Mouse (Mus musculus): ENCODE results near the gene Phactr1. TPM values are rescaled to one million over a fixed set of nuclear protein-coding genes. Genes with fewer than 3 reads are reported as not detected.

Gene Phactr1
- polyA plus RNA-seq, 1 experiment from 2014 or later: 0.72 TPM

DNA sequence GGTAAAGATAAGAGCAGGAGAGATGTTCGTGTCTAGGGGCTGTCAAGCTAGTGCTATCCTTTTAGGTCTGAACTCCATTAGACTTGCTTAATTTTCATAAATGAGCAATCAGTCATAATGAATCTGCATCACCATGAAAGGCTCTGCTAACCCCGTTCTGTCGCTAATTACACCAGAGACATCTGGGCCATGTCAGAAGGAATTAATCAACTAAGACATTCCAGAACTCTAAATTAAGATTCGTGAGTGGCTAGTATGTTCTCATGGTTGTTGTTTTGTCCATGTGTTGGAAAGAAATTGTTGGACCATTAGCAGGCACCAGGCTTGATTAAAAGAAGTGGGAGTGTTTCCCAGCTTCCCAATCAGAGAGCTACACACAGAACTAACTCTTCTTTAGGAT lies 382.9 kb downstream of the Phactr1 start:
- no peaks in the 10 kb centered on the region for H3K36me3 ChIP-seq (replicated peaks; ENCODE audit: insufficient read depth, low read length)
- no peak for ATAC-seq
- TF ChIP-seq CTCF (IDR thresholded peaks at IDR 0.05; ENCODE audit: low read depth) (no peak), EP300 (IDR thresholded peaks at IDR 0.05; ENCODE audit: low read depth) (no peak)
- H3K27ac ChIP-seq (ENCODE audit: low read depth): no peak overlapping the region
- H3K4me2 ChIP-seq (ENCODE audit: low read depth, low read length): no peak overlapping the region
- H3K4me1 ChIP-seq (ENCODE audit: insufficient read depth): no peaks in the 10 kb centered on the region
- no peak for DNase-seq
- 66% methylated on average over 4 of the region's 4 CpGs for WGBS (ENCODE audit: insufficient replicate concordance)
- H3K27me3 ChIP-seq (ENCODE audit: insufficient read depth, low read length): no peaks in the 10 kb centered on the region
- no peaks in the 10 kb centered on the region for H3K9me3 ChIP-seq (ENCODE audit: low read length)
- no peak overlapping the region for H3K4me3 ChIP-seq (ENCODE audit: low read depth, low read length)
- H3K9ac ChIP-seq (replicated peaks): no peak overlapping the region

DNA sequence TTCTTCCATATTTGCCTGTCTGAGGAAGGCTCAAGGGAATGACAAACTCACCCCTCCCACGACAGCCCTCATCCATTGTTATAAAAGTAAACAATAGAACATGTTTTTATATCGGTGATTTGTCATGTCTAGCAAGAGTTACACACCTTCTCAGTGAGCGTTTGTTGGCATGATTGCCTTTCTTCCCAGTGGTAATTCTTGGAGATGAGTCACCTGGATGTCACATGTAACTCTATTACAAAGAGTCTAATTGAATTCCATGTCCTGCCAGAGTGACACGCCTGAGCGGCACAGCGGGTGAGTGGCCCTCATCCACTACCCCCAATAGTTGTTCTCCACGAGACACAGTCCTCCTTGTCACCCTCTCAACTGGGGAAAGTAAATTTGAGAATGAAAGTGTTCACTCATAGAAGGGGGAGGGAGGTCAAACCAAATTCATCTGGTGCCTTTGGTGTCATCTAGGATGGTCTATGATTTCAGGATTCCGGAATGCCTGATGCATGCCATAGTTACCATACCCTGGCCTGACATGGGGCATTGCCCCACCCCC lies 388.4 kb downstream of the Phactr1 start:
- DNase-seq (no peak), ATAC-seq (no peak)
- no peaks in the 10 kb centered on the region for H3K36me3 ChIP-seq (replicated peaks; ENCODE audit: insufficient read depth, low read length)
- H3K27ac ChIP-seq (ENCODE audit: low read depth): no peak overlapping the region
- no peak overlapping the region for H3K4me3 ChIP-seq (ENCODE audit: low read depth, low read length)
- H3K27me3 ChIP-seq (ENCODE audit: insufficient read depth, low read length): no peaks in the 10 kb centered on the region
- TF ChIP-seq CTCF (IDR thresholded peaks at IDR 0.05; ENCODE audit: low read depth) (no peak), EP300 (IDR thresholded peaks at IDR 0.05; ENCODE audit: low read depth) (no peak)
- no peaks in the 10 kb centered on the region for H3K9me3 ChIP-seq (ENCODE audit: low read length)
- WGBS (ENCODE audit: insufficient replicate concordance): 73% methylated on average over 8 of the region's 8 CpGs
- H3K9ac ChIP-seq (replicated peaks): no peak overlapping the region
- H3K4me1 ChIP-seq (ENCODE audit: insufficient read depth): no peaks in the 10 kb centered on the region
- no peak overlapping the region for H3K4me2 ChIP-seq (ENCODE audit: low read depth, low read length)

DNA sequence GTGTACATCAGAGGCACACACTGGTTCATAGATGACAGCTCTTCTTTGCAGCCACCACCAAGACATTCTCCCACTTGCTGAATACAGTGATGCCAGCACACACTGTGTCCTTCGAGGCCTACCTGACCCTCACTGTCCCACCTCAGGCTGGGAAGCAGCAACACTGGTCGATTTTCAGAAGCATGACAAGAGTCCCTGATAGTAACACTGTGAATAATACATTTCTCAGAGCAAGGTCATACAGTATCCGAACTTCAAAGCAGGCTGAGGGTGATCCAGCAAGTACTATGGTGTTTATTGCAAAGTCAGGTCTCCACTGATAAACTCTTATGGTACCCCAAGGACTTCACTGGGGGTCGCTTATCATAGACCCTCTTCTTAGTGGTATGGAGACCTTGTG lies 390.1 kb downstream of the Phactr1 start:
- no peaks in the 10 kb centered on the region for H3K9me3 ChIP-seq (ENCODE audit: low read length)
- no peak overlapping the region for H3K9ac ChIP-seq (replicated peaks)
- no peak overlapping the region for H3K4me2 ChIP-seq (ENCODE audit: low read depth, low read length)
- H3K36me3 ChIP-seq (replicated peaks; ENCODE audit: insufficient read depth, low read length): no peaks in the 10 kb centered on the region
- ATAC-seq (no peak), DNase-seq (no peak)
- no peak overlapping the region for H3K27ac ChIP-seq (ENCODE audit: low read depth)
- TF ChIP-seq CTCF (IDR thresholded peaks at IDR 0.05; ENCODE audit: low read depth) (no peak), EP300 (IDR thresholded peaks at IDR 0.05; ENCODE audit: low read depth) (no peak)
- 60% methylated on average over 4 of the region's 4 CpGs for WGBS (ENCODE audit: insufficient replicate concordance)
- H3K4me1 ChIP-seq (ENCODE audit: insufficient read depth): no peaks in the 10 kb centered on the region
- no peak overlapping the region for H3K4me3 ChIP-seq (ENCODE audit: low read depth, low read length)
- H3K27me3 ChIP-seq (ENCODE audit: insufficient read depth, low read length): no peaks in the 10 kb centered on the region

DNA sequence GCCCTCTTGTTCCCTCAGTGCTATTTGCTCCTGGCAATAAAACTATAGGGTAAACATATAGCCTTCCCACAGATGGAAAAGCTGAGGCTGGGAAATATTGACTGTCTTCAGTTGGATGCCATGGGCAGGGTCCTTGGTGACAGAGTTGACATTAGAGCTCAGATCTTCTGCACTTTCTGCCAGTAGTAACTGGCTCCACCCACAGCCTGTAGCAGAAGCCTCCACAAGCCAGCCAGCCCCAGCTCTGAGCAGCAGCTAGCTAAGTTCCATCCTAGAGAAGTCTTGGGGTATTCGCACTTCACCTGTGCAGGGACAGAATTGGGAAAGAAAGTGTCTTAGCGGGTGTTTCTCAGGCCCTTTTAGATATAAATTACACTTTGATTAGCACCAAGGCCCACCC lies 390.5 kb downstream of the Phactr1 start:
- TF ChIP-seq EP300 (IDR thresholded peaks at IDR 0.05; ENCODE audit: low read depth): no peak
- TF ChIP-seq CTCF (IDR thresholded peaks at IDR 0.05; ENCODE audit: low read depth): no peak
- 75% methylated on average over 2 of the region's 2 CpGs for WGBS (ENCODE audit: insufficient replicate concordance)
- no peak overlapping the region for H3K27ac ChIP-seq (ENCODE audit: low read depth)
- no peak overlapping the region for H3K9ac ChIP-seq (replicated peaks)
- no peaks in the 10 kb centered on the region for H3K9me3 ChIP-seq (ENCODE audit: low read length)
- DNase-seq: no peak
- no peak overlapping the region for H3K4me2 ChIP-seq (ENCODE audit: low read depth, low read length)
- H3K4me1 ChIP-seq (ENCODE audit: insufficient read depth): no peaks in the 10 kb centered on the region
- no peaks in the 10 kb centered on the region for H3K36me3 ChIP-seq (replicated peaks; ENCODE audit: insufficient read depth, low read length)
- H3K4me3 ChIP-seq (ENCODE audit: low read depth, low read length): no peak overlapping the region
- no peak for ATAC-seq
- no peaks in the 10 kb centered on the region for H3K27me3 ChIP-seq (ENCODE audit: insufficient read depth, low read length)

DNA sequence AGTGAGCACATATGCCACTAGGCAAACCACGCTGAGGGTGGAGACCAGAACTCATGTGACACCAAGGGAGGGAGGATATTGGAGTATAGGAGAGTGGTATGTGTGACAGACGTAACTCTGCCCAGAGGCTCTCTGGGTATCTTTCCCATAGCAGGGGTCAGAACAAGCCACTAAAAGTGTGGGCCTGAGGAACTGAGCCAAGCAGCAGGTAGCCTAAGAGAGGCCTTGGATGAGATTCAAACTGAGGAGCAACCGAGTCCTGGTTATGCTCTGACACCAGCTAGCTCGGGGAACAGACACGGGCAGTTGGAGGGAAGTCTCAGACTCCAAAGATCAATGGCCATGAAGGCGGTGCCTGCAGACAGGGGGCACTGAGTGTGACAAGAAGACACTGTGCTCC lies 395.0 kb downstream of the Phactr1 start:
- Histone ChIP-seq H3K36me3 (replicated peaks; ENCODE audit: insufficient read depth, low read length) (no peaks in the 10 kb centered on the region), H3K27ac (ENCODE audit: low read depth) (no peak overlapping the region), H3K9me3 (ENCODE audit: low read length) (no peaks in the 10 kb centered on the region), H3K27me3 (ENCODE audit: insufficient read depth, low read length) (no peaks in the 10 kb centered on the region), H3K4me3 (ENCODE audit: low read depth, low read length) (no peak overlapping the region), H3K9ac (replicated peaks) (no peak overlapping the region), H3K4me2 (ENCODE audit: low read depth, low read length) (no peak overlapping the region), H3K4me1 (ENCODE audit: insufficient read depth) (no peaks in the 10 kb centered on the region)
- TF ChIP-seq EP300 (IDR thresholded peaks at IDR 0.05; ENCODE audit: low read depth) (no peak), CTCF (IDR thresholded peaks at IDR 0.05; ENCODE audit: low read depth) (no peak)
- 74% methylated on average over 6 of the region's 6 CpGs for WGBS (ENCODE audit: insufficient replicate concordance)
- DNase-seq (no peak), ATAC-seq (no peak)

DNA sequence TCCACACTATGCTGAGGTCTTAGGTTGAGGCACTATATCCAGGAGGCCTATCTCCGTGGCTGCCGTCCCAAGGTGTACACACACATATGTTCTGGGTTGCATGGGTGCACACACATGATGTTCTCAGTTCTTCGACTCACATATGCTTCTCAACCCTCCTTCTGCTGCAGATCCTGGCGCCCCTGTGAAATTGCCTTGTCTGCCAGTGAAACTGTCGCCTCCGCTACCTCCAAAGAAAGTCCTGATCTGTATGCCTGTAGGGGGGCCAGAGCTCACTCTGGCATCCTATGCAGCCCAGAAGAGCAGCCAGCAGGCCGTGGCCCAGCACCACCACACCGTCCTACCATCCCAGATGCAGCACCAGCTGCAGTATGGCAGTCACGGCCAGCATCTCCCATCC lies 397.1 kb downstream of the Phactr1 start:
- Histone ChIP-seq H3K4me3 (ENCODE audit: low read depth, low read length) (no peak overlapping the region), H3K36me3 (replicated peaks; ENCODE audit: insufficient read depth, low read length) (no peaks in the 10 kb centered on the region), H3K27ac (ENCODE audit: low read depth) (no peak overlapping the region), H3K4me1 (ENCODE audit: insufficient read depth) (no peaks in the 10 kb centered on the region), H3K9me3 (ENCODE audit: low read length) (no peaks in the 10 kb centered on the region), H3K4me2 (ENCODE audit: low read depth, low read length) (no peak overlapping the region), H3K9ac (replicated peaks) (no peak overlapping the region), H3K27me3 (ENCODE audit: insufficient read depth, low read length) (no peaks in the 10 kb centered on the region)
- no peak for DNase-seq
- ATAC-seq: no peak
- WGBS (ENCODE audit: insufficient replicate concordance): 82% methylated on average over 9 of the region's 9 CpGs
- TF ChIP-seq EP300 (IDR thresholded peaks at IDR 0.05; ENCODE audit: low read depth) (no peak), CTCF (IDR thresholded peaks at IDR 0.05; ENCODE audit: low read depth) (no peak)

DNA sequence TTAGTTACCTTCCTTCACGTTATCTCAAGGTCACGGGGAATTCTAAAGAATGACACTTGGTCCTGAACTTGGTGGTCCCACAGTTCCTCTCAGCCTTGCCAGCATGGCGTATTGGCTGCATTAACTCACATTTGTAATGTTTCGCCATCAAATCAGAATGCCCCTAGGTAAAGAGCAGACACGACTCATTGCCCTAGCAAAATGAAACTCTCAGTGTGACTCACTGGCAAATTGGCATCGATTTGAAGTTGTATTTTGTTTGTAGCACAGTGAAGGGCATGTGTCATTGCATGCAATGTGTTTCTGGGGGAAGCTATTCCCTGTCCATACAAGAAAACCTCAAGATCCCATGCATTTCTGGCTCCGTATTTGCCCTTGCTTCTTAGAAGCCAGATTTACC lies 404.8 kb downstream of the Phactr1 start:
- WGBS (ENCODE audit: insufficient replicate concordance): 78% methylated on average over 7 of the region's 7 CpGs
- no peak overlapping the region for H3K9ac ChIP-seq (replicated peaks)
- H3K36me3 ChIP-seq (replicated peaks; ENCODE audit: insufficient read depth, low read length): no peaks in the 10 kb centered on the region
- no peak for TF ChIP-seq CTCF (IDR thresholded peaks at IDR 0.05; ENCODE audit: low read depth)
- TF ChIP-seq EP300 (IDR thresholded peaks at IDR 0.05; ENCODE audit: low read depth): no peak
- H3K4me3 ChIP-seq (ENCODE audit: low read depth, low read length): no peak overlapping the region
- H3K9me3 ChIP-seq (ENCODE audit: low read length): no peaks in the 10 kb centered on the region
- H3K27ac ChIP-seq (ENCODE audit: low read depth): no peak overlapping the region
- H3K4me2 ChIP-seq (ENCODE audit: low read depth, low read length): no peak overlapping the region
- DNase-seq (no peak), ATAC-seq (no peak)
- no peaks in the 10 kb centered on the region for H3K27me3 ChIP-seq (ENCODE audit: insufficient read depth, low read length)
- H3K4me1 ChIP-seq (ENCODE audit: insufficient read depth): no peaks in the 10 kb centered on the region
